Mouse (Mus musculus) erythroid progenitor cell, adult 5-6 weeks (primary cell): ENCODE results near the gene Satb2. TPM values are rescaled to one million over a fixed set of nuclear protein-coding genes. Genes with fewer than 3 reads are reported as not detected.

Experiments used
- ATAC-seq: replicated peaks from 2 replicates; pipeline ENCODE4 v1.8.0; 2016; ENCODE audit warnings: moderate number of reproducible peaks, mild to moderate bottlenecking, moderate TSS enrichment, inconsistent platforms; ENCODE audit not compliant: poor library complexity, low FRiP score, severe bottlenecking
- total RNA-seq, 2 experiments: library from RNA; stranded (forward) in 1 of 2; stranded (reverse) in 1 of 2; fragments of 150-400 nt in 1 of 2; fragments of 186-747, 209-891 nt in 1 of 2; gene quantifications; 2 replicates each; pipeline versions ENCODE4 v1.2.3 to v1.2.4; 2015 to 2017; ENCODE audit warnings: low replicate concordance in 2 of 2

The Satb2 gene
- total RNA-seq, 2 experiments from 2014 or later, result 0.08 TPM; not detected in 1

DNA sequence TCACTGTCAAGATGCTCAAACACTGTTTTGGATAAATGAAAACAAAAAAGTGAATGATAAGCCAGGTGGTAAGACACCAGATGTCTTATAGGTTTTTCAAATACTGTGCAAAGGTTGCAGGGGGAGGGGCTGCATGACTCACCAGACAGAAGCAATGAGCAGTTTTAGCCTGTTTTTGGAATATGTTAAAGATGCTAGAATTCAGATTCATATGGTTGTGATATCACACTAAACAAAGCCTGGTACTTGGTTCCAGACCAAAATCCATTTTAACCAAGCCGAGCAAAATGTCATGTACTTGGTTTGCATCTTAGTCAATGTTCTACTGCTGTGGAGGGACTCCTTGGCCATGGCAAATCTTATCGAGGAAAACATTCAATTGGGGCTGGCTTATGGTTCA is 227.8 kb downstream of the Satb2 start:
- ATAC-seq, result no peak

DNA sequence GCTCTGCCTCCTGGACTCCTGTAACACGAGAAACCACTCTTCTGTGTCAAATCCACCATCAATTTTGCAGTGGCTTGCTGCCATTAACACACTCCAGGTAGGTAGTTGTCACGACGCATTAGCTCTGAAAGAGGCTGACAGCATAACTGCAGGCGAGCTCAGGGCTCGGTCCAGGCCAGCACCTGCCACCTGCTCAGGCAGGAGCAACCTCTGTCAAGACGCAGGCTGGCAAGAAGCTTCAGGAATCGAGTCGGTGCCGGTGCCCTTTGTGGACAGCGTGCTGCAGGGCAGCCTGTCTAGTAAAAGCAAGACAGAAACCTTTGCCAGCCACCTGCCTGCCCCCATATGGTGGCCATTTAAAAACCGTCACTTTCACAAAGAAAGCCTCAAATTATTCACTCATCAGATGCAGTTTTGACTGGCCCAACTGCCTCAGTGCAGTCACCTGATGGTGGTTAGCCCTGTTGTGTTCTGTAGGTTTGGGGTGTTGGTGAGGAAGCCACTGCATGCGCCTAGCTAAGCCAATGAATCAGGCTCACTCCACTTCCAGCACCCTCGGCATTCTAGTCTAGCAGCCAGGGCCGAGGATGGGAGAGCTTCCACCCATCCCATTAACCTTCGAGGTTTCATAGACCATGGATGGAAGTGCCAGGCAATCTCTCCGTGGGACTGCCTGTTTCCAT is 228.7 kb downstream of the Satb2 start:
- ATAC-seq, result no peak

DNA sequence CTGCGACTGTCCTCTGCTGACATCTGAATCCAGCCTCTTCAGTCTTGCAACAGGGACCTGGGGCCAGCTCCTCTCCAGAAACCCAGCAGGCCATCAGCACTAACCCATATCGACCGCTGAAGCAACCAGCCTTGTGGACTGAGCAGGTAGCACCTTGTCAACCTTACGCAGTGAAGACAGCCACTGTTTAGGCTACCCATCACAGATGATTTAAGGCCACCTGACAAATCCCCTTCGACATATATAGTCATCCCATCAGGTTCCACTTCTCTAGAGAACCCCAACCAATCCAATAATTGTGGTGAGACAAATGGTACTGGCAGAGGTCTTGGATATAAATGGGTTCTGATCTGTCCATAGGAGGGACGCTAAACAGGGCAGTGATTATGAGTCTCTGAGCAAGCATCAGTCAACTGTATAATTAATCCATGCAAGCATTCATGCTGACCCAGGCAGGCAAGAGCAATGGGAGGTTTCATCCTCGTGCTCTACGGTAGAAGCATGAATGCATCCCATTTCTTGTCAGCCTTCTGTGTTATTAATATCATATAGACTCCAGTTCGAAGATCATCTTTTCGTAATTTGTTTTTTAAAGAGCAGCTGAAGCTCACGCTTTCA is 229.5 kb downstream of the Satb2 start:
- ATAC-seq, result no peak
